Mouse (Mus musculus): ENCODE measurements around the gene Hoxd11.

DNA sequence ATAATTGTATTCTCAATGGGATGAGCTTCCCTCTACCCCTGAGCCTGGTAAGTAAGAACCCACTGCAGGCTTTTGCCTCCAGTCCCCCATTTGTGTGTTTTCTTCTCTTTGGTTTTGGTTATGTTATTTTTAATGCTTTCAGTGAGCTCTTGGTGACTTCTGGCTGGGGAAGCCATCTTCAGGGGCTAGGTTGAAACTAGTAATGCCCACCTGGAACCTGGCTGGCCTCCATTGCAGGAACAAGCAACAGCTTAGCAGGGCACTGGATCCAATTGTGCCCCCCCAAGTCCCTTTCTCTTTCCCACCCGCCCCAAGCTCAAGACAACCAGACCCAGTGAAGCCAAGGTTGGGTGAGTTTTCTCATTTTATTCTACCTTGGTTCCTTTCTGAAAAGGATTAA lies 16.0 kb downstream of the Hoxd11 start:
- TF ChIP-seq CTCF (IDR thresholded peaks at IDR 0.05; ENCODE audit: low read depth) (no peak), EP300 (IDR thresholded peaks at IDR 0.05; ENCODE audit: low read depth) (no peak)
